Mouse (Mus musculus): ENCODE results near the gene Dnajb5. TPM values are rescaled to one million over a fixed set of nuclear protein-coding genes. Genes with fewer than 3 reads are reported as not detected.

The Dnajb5 gene
- polyA plus RNA-seq, 1 experiment from 2014 or later = 1.2 TPM

DNA sequence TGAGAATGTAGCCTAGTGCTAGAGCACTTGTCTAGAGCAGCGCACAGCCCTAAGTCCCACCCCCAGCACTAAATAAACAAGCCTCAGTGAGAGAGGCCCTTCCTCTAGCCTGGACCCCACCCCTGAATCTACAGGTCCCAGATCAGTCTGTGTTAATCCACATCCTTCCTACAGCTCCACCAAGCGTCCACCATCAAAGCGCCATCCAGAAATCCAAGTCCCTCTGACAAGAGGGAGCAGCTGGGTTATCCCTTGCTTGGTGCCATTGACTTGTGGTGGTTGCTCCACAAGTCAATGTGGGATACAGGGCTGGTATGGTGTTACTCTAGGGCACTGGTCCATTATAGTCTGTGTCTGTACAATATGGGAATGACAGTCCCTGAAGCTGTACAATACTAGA, 5.6 kb downstream of the Dnajb5 start:
- Histone ChIP-seq H3K36me3 (no peaks in the 10 kb centered on the region), H3K4me2 (no peak overlapping the region), H3K9me3 (replicated peaks) (no peaks in the 10 kb centered on the region), H3K4me3 (no peak overlapping the region), H3K9ac (no peak overlapping the region), H3K4me1 (peaks cover 8% of the 10 kb centered on the region), H3K27ac (no peak overlapping the region), H3K27me3 (replicated peaks) (peaks cover 35% of the 10 kb centered on the region)
- WGBS (ENCODE audit: insufficient replicate concordance) = 77% methylated on average over 3 of the region's 3 CpGs
- no peak for ATAC-seq

DNA sequence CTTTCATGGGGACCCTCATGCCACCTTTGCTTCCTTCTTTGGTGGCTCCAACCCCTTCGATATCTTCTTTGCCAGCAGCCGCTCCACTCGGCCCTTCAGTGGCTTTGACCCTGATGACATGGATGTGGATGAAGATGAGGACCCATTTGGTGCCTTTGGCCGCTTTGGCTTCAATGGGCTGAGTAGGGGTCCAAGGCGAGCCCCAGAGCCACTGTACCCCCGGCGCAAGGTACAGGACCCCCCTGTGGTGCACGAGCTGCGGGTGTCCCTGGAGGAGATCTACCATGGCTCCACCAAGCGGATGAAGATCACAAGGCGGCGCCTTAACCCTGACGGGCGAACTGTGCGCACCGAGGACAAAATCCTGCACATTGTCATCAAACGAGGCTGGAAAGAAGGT, 7.0 kb downstream of the Dnajb5 start:
- no peak overlapping the region for H3K4me2 ChIP-seq
- WGBS (ENCODE audit: insufficient replicate concordance) = 77% methylated on average over 17 of the region's 17 CpGs
- no peak overlapping the region for H3K27ac ChIP-seq
- H3K4me1 ChIP-seq = no peaks in the 10 kb centered on the region
- no peak overlapping the region for H3K4me3 ChIP-seq
- H3K27me3 ChIP-seq (replicated peaks) = peaks cover 21% of the 10 kb centered on the region
- no peaks in the 10 kb centered on the region for H3K36me3 ChIP-seq
- ATAC-seq = no peak
- no peaks in the 10 kb centered on the region for H3K9me3 ChIP-seq (replicated peaks)
- H3K9ac ChIP-seq = no peak overlapping the region

DNA sequence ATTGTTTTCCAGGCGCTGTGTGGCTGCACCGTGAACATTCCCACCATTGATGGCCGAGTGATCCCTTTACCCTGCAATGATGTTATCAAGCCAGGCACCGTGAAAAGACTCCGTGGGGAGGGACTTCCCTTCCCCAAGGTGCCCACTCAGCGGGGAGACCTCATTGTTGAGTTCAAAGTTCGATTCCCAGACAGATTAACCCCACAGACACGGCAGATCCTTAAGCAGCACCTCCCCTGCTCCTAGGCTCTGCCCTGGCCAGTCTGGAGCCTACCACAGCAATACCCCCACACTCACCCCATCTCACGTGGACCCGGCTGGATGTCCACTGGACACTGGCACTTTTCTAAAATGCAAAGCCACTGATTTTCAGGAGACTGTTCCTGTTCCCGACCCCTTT, 7.7 kb downstream of the Dnajb5 start:
- H3K36me3 ChIP-seq = no peaks in the 10 kb centered on the region
- no peak overlapping the region for H3K4me2 ChIP-seq
- no peak overlapping the region for H3K9ac ChIP-seq
- H3K4me3 ChIP-seq = no peak overlapping the region
- no peak for ATAC-seq
- WGBS (ENCODE audit: insufficient replicate concordance) = 66% methylated on average over 11 of the region's 11 CpGs
- H3K27me3 ChIP-seq (replicated peaks) = peaks cover 14% of the 10 kb centered on the region
- H3K9me3 ChIP-seq (replicated peaks) = no peaks in the 10 kb centered on the region
- H3K4me1 ChIP-seq = no peaks in the 10 kb centered on the region
- H3K27ac ChIP-seq = no peak overlapping the region

DNA sequence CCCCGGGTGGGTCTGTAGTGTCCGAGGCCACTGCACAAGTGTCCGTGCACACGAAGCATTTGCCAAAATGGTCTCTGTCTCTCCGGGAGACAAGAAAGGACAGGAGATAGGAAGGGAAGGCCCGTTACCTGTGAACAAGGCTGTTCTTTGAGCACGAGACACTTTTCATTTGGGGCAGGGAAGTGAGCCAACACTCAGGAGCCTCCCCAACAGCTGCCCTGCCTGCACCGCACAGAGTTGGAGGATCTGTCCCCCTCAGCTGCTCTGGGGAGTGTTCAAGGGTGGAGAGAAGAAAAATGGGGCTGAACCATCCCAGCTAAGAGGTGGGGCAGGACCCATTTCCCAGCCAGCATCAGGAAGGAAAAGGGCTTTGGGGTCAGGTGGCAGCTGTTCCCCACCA, 8.4 kb downstream of the Dnajb5 start:
- Histone ChIP-seq H3K4me3 (no peak overlapping the region), H3K9me3 (replicated peaks) (no peaks in the 10 kb centered on the region), H3K36me3 (no peaks in the 10 kb centered on the region), H3K9ac (no peak overlapping the region), H3K27me3 (replicated peaks) (peaks cover 9% of the 10 kb centered on the region; the same call in 1 of the 2 replicates), H3K4me1 (no peaks in the 10 kb centered on the region), H3K27ac (no peak overlapping the region), H3K4me2 (no peak overlapping the region)
- WGBS (ENCODE audit: insufficient replicate concordance) = 77% methylated on average over 8 of the region's 8 CpGs
- ATAC-seq = no peak

DNA sequence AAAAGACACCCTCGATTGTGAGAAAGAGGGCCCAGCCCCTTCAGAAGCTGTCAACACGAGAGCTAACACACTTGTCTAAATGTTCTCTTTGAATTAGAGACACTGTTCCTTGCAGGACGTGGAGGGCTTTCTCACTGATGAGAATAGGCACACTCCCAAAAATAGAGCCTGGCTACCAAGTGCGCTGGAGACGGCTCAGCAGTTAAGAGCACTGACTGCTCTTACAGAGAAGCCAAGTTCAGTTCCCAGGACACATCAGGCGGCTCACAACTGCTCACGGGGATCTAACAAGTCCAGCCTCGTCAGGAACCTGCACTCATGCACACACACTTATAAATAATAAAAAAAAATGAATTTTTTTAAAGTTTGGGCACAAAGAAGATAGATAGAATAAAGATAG, 9.3 kb downstream of the Dnajb5 start:
- H3K4me1 ChIP-seq = no peaks in the 10 kb centered on the region
- no peak overlapping the region for H3K27ac ChIP-seq
- H3K36me3 ChIP-seq = no peaks in the 10 kb centered on the region
- ATAC-seq = no peak
- H3K4me3 ChIP-seq = no peak overlapping the region
- no peaks in the 10 kb centered on the region for H3K9me3 ChIP-seq (replicated peaks)
- no peak overlapping the region for H3K4me2 ChIP-seq
- 66% methylated on average over 8 of the region's 8 CpGs for whole genome bisulfite sequencing (ENCODE audit: insufficient replicate concordance)
- H3K9ac ChIP-seq = no peak overlapping the region
- peaks cover 14% of the 10 kb centered on the region; the same call in 1 of the 2 replicates for H3K27me3 ChIP-seq (replicated peaks)

DNA sequence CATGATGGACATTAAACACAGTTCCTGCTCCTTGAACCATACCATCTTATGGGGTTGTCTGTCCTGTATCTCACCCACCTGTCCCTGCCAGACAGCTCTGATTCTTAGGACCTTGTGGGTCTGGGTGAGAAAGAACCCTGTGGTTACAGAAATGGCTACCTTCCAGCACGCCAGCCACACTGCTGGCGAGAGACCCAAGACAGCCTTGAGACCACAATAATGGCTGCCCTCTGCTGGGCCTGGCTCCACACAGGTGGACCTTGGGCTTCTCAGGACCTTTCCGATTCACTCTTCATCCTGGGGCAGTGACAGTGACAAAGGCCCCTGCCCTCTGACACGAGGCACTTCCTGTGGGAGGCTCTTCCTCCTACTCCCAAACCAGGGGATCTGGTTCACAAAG, 9.8 kb downstream of the Dnajb5 start:
- no peak for ATAC-seq
- H3K9ac ChIP-seq = no peak overlapping the region
- WGBS (ENCODE audit: insufficient replicate concordance) = 37% methylated on average over 4 of the region's 4 CpGs

DNA sequence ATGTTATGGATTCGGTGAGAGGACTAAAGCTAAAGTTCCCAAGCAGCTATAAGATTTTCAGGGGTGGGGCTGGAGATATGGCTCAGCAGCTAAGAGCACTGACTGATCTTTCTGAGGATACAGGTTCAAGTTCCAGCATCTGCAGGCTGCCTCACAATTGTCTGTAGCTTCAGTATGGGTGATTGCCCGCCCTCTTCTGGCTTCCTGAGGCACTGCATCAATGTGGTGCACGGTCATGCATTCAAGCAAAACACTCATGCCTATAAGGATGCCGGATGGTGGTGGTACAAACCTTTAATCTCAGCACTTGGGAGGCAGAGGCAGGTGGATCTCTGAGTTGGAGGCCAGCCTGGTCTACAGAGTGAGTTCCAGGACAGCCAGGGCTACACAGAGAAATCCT, 12.0 kb downstream of the Dnajb5 start:
- ATAC-seq = no peak
- no peak overlapping the region for H3K4me2 ChIP-seq
- H3K9me3 ChIP-seq (replicated peaks) = no peaks in the 10 kb centered on the region
- peaks cover 25% of the 10 kb centered on the region for H3K27me3 ChIP-seq (replicated peaks)
- H3K27ac ChIP-seq = no peak overlapping the region
- no peaks in the 10 kb centered on the region for H3K36me3 ChIP-seq
- H3K4me3 ChIP-seq = no peak overlapping the region
- H3K9ac ChIP-seq = no peak overlapping the region
- H3K4me1 ChIP-seq = peaks cover 4% of the 10 kb centered on the region; the same call in 1 of the 2 replicates
- 22% methylated on average over 4 of the region's 4 CpGs for WGBS (ENCODE audit: insufficient replicate concordance)

More for the DNA sequence above, 9.8 kb downstream of the Dnajb5 start:
- H3K9me3 ChIP-seq (replicated peaks) = no peaks in the 10 kb centered on the region
- no peak overlapping the region for H3K27ac ChIP-seq
- H3K4me2 ChIP-seq = no peak overlapping the region
- H3K36me3 ChIP-seq = no peaks in the 10 kb centered on the region
- H3K4me1 ChIP-seq = no peaks in the 10 kb centered on the region
- no peak overlapping the region for H3K4me3 ChIP-seq
- peaks cover 18% of the 10 kb centered on the region for H3K27me3 ChIP-seq (replicated peaks)

DNA sequence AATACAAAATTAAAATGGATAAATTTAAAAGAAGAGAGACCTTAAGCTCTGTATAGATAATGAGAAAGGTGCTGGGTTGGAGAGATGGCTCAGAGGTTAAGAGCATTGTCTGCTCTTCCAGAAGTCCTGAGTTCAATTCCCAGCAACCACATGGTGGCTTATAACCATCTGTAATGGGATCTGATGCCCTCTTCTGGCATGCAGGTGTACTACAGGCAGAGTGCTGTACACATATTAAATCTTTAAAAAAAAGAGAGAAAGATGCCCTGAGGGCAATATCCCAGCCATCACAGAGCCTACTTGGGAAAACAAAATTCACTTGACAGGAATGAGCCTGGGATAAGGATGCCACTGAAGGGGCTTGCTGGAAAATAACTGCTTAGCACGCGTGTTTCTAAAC, 13.9 kb downstream of the Dnajb5 start:
- no peak for ATAC-seq
- Histone ChIP-seq H3K27ac (no peak overlapping the region), H3K36me3 (no peaks in the 10 kb centered on the region), H3K27me3 (replicated peaks) (peaks cover 15% of the 10 kb centered on the region), H3K9ac (no peak overlapping the region), H3K4me1 (peaks cover 4% of the 10 kb centered on the region; the same call in 1 of the 2 replicates), H3K4me2 (no peak overlapping the region), H3K9me3 (replicated peaks) (no peaks in the 10 kb centered on the region), H3K4me3 (no peak overlapping the region)
- 83% methylated on average over 2 of the region's 2 CpGs for WGBS (ENCODE audit: insufficient replicate concordance)

DNA sequence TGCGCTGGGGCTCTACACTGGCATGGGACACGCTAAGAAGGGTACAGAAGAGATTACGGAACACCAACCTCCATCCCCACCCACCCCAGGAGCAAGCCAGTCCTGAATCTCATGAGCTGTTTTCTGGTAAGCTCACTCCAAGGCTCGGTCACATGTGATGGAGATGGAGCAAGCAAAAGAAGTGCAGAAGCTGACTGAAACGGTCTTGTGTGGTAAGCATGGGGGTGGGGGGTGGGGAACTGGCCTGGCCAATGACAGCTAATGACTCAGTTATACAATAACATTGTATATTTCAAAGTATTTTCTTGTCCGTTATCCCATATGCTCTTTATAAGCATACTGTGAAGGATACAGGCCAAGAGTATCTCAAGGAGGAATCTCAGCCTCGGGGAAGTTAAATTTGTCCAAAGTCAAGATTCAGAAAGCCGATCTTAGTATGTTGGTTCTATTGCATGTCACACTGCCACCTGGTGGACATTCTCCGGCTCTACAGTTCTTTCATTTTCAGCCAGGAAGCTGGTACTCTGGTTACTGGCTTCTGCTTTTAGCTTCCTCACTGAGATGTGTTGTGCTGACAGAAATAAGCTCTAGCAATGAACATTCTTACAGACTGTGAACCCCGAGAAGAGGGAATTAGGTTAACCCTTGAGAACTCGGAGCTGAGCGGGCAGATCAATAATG, 15.6 kb downstream of the Dnajb5 start:
- H3K4me3 ChIP-seq = no peak overlapping the region
- 15% methylated on average over 12 of the region's 12 CpGs for WGBS (ENCODE audit: insufficient replicate concordance)
- no peaks in the 10 kb centered on the region for H3K9me3 ChIP-seq (replicated peaks)
- no peak overlapping the region for H3K27ac ChIP-seq
- H3K9ac ChIP-seq = no peak overlapping the region
- peak; percentile 46; the same call in 1 of the 2 replicates for ATAC-seq
- no peaks in the 10 kb centered on the region for H3K36me3 ChIP-seq
- peak overlapping the region; percentile 36 for H3K4me2 ChIP-seq
- H3K4me1 ChIP-seq = peaks cover 4% of the 10 kb centered on the region; the same call in 1 of the 2 replicates
- H3K27me3 ChIP-seq (replicated peaks) = peaks cover 15% of the 10 kb centered on the region

DNA sequence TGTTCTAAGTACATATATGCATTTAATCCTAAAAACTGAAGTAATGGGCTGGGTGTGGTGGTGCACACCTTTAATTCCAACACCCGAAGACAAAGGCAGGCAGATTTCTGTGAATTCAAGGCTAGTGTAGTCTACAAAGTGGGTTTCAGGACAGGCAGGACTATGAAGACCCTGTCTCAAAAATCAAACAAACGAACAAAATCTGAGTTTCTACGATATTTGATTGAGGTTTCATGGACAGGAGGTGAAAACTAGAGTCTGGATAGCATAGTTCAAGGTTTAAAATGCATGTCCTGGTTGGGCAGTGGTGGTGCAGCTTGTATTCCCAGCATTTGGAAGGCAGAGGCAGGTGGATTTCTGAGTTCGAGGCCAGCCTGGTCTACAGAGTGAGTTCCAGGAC, 19.7 kb downstream of the Dnajb5 start, which contains the start of gene 1700022I11Rik:
1700022I11Rik (plus strand) TSS at position 301 of the 400 bp plus-strand sequence.
- H3K4me2 ChIP-seq = no peak within 1 kb of the TSS
- H3K4me1 ChIP-seq = peaks cover 4% of the 10 kb centered on the region; the same call in 1 of the 2 replicates
- peaks cover 13% of the 10 kb centered on the region for H3K27me3 ChIP-seq (replicated peaks)
- H3K36me3 ChIP-seq = no peaks in the 10 kb centered on the region
- WGBS (ENCODE audit: insufficient replicate concordance) = 63% methylated on average over 4 of the region's 4 CpGs
- no peaks in the 10 kb centered on the region for H3K9me3 ChIP-seq (replicated peaks)
- no peak for ATAC-seq
- H3K9ac ChIP-seq = no peak within 1 kb of the TSS
- no peak within 1 kb of the TSS for H3K4me3 ChIP-seq
- H3K27ac ChIP-seq = no peak within 1 kb of the TSS

DNA sequence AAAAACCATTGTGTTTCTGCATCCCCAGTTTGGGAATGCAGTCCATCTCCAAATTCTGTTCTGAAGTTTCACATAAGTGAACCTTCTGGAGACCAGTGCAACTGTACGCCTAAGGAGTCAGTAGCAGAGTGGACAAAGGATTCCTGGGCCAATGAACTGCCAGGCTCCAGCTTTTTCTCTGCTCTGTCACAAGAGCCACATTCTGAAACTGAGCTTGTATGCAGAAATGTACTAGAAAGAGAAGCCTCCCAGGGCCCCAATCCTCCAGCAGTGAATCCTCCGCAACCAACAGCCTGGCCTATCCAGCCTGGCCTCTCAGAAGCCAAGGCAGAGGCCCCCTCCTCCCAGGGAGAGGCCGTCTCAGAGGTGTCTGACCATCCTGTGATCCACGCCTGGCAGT, 23.3 kb downstream of the Dnajb5 start:
- no peak overlapping the region for H3K9ac ChIP-seq
- H3K27ac ChIP-seq = no peak overlapping the region
- H3K36me3 ChIP-seq = peaks cover 7% of the 10 kb centered on the region
- 0 out of 2 replicates have a peak, but pooled peaks cover 5% of the 10 kb centered on the region for H3K27me3 ChIP-seq (replicated peaks)
- 66% methylated on average over 4 of the region's 4 CpGs for WGBS (ENCODE audit: insufficient replicate concordance)
- no peak for ATAC-seq
- no peak overlapping the region for H3K4me2 ChIP-seq
- no peaks in the 10 kb centered on the region for H3K9me3 ChIP-seq (replicated peaks)
- no peak overlapping the region for H3K4me3 ChIP-seq
- no peaks in the 10 kb centered on the region for H3K4me1 ChIP-seq

DNA sequence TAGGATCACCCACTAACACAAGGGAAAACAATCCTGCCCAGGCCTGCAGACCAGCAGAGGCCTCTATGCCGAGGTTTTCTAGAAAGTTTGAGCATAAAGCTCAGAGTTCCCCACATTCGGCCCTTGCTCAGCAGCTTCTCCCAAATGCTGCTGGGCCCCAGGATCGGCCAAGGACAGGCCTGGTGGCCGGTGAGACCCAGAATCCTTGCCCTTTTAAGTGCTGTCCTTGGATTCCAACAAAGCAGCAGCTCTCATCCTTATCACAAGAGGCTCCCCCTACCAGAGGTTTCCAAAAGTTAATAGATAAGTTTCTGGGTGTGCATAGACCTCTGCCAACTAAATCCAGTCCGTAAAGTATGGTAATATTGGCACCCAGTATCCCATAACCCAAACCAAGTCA, 24.3 kb downstream of the Dnajb5 start:
- H3K4me3 ChIP-seq = no peak overlapping the region
- 0 out of 2 replicates have a peak, but pooled peaks cover 5% of the 10 kb centered on the region for H3K27me3 ChIP-seq (replicated peaks)
- no peak overlapping the region for H3K9ac ChIP-seq
- ATAC-seq = no peak
- H3K9me3 ChIP-seq (replicated peaks) = no peaks in the 10 kb centered on the region
- H3K27ac ChIP-seq = no peak overlapping the region
- no peak overlapping the region for H3K4me2 ChIP-seq
- no peaks in the 10 kb centered on the region for H3K4me1 ChIP-seq
- WGBS (ENCODE audit: insufficient replicate concordance) = 71% methylated on average over 5 of the region's 5 CpGs
- peaks cover 16% of the 10 kb centered on the region for H3K36me3 ChIP-seq

DNA sequence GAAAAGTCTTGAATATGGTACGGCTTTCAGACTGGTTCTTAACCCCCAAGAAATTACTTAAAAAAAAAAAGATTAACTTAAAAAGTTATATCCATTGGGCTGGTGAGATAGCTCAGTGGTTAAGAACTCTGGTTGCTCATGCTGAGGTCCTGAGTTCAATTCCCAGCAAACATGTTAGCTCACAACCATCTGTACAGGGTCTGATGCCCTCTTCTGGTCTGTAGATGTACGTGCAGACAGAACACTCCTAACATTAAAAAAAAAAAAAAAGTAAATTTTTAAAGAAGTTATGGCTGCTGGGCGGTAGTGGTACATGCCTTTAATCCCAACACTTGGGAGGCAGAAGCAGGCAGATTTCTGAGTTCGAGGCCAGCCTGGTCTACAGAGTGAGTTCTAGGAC, 28.4 kb downstream of the Dnajb5 start:
- no peaks in the 10 kb centered on the region for H3K27me3 ChIP-seq (replicated peaks)
- H3K36me3 ChIP-seq = peaks cover 57% of the 10 kb centered on the region
- no peak for ATAC-seq
- no peak overlapping the region for H3K27ac ChIP-seq
- no peaks in the 10 kb centered on the region for H3K9me3 ChIP-seq (replicated peaks)
- no peaks in the 10 kb centered on the region for H3K4me1 ChIP-seq
- WGBS (ENCODE audit: insufficient replicate concordance) = 86% methylated on average over 4 of the region's 4 CpGs
- H3K9ac ChIP-seq = no peak overlapping the region
- no peak overlapping the region for H3K4me3 ChIP-seq
- no peak overlapping the region for H3K4me2 ChIP-seq
